Mouse (Mus musculus): ENCODE data around the gene Psmd2. TPM values are rescaled to one million over a fixed set of nuclear protein-coding genes. Genes with fewer than 3 reads are reported as not detected.

Psmd2 gene
- polyA plus RNA-seq, 1 experiment = 288 TPM

- Histone ChIP-seq H3K27ac (ENCODE audit: insufficient read depth, low read length) (no peak overlapping the region), H3K27me3 (ENCODE audit: control insufficient read depth, insufficient read depth, low read length, poor library complexity, severe bottlenecking) (no peaks in the 10 kb centered on the region), H3K4me1 (ENCODE audit: control insufficient read depth, insufficient read depth, low read length) (no peaks in the 10 kb centered on the region), H3K36me3 (ENCODE audit: control insufficient read depth, insufficient read depth, low read length, poor library complexity, severe bottlenecking) (peaks cover 73% of the 10 kb centered on the region), H3K4me3 (ENCODE audit: low read depth, low read length) (no peak overlapping the region), H3K9ac (ENCODE audit: low read depth, poor library complexity, severe bottlenecking) (no peak overlapping the region), H3K9me3 (replicated peaks; ENCODE audit: control insufficient read depth, insufficient read depth, low read length, poor library complexity, severe bottlenecking) (no peaks in the 10 kb centered on the region)
- TF ChIP-seq EP300 (IDR thresholded peaks at IDR 0.05; ENCODE audit: insufficient read depth, low read depth, low read length) = no peak
- TF ChIP-seq CTCF (IDR thresholded peaks at IDR 0.05; ENCODE audit: low read depth, low read length) = no peak
- no peak for TF ChIP-seq POLR2A (IDR thresholded peaks at IDR 0.05; ENCODE audit: insufficient read depth, low read length)
Observed at GRCm38 (mm10) chr16:20677380-20677779, 25.9 kb downstream of the Psmd2 start.

GRCm38 (mm10) chr16:20677974-20678675 lies 26.7 kb downstream of the Psmd2 start:
- H3K27ac ChIP-seq (ENCODE audit: insufficient read depth, low read length) = no peak overlapping the region
- no peaks in the 10 kb centered on the region for H3K4me1 ChIP-seq (ENCODE audit: control insufficient read depth, insufficient read depth, low read length)
- no peak overlapping the region for H3K4me3 ChIP-seq (ENCODE audit: low read depth, low read length)
- no peak overlapping the region for H3K9ac ChIP-seq (ENCODE audit: low read depth, poor library complexity, severe bottlenecking)
- H3K36me3 ChIP-seq (ENCODE audit: control insufficient read depth, insufficient read depth, low read length, poor library complexity, severe bottlenecking) = peaks cover 80% of the 10 kb centered on the region
- H3K9me3 ChIP-seq (replicated peaks; ENCODE audit: control insufficient read depth, insufficient read depth, low read length, poor library complexity, severe bottlenecking) = no peaks in the 10 kb centered on the region
- TF ChIP-seq CTCF (IDR thresholded peaks at IDR 0.05; ENCODE audit: low read depth, low read length) (no peak), EP300 (IDR thresholded peaks at IDR 0.05; ENCODE audit: insufficient read depth, low read depth, low read length) (no peak), POLR2A (IDR thresholded peaks at IDR 0.05; ENCODE audit: insufficient read depth, low read length) (no peak)
- H3K27me3 ChIP-seq (ENCODE audit: control insufficient read depth, insufficient read depth, low read length, poor library complexity, severe bottlenecking) = no peaks in the 10 kb centered on the region

DNA sequence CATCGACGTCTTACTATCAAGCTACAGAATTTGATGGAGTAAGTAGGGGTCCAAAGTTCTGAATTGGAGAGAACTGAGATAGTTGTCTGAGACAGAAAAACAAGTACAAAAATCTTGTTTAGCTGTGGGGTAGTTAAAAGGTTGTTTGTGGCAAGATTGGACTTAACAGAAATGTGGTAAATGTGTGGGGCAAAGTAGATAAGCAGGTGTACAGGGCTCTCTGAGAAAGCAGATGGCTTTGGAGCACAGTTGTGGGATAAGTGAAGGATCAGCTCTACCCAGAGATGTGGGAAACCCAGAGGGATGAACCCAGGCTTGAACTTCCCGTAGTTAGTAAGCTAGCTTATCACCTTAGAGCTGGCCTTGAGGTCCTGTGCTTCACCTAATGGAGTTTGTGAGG lies 39.3 kb downstream of the Psmd2 start:
- H3K4me3 ChIP-seq (ENCODE audit: low read depth, low read length) = no peak overlapping the region
- TF ChIP-seq EP300 (IDR thresholded peaks at IDR 0.05; ENCODE audit: insufficient read depth, low read depth, low read length) (no peak), POLR2A (IDR thresholded peaks at IDR 0.05; ENCODE audit: insufficient read depth, low read length) (no peak), CTCF (IDR thresholded peaks at IDR 0.05; ENCODE audit: low read depth, low read length) (no peak)
- no peak overlapping the region for H3K9ac ChIP-seq (ENCODE audit: low read depth, poor library complexity, severe bottlenecking)
- H3K27me3 ChIP-seq (ENCODE audit: control insufficient read depth, insufficient read depth, low read length, poor library complexity, severe bottlenecking) = no peaks in the 10 kb centered on the region
- H3K27ac ChIP-seq (ENCODE audit: insufficient read depth, low read length) = 0 out of 2 replicates have a peak overlapping the region, but pooled peaks have one; percentile 26
- peaks cover 50% of the 10 kb centered on the region for H3K36me3 ChIP-seq (ENCODE audit: control insufficient read depth, insufficient read depth, low read length, poor library complexity, severe bottlenecking)
- no peaks in the 10 kb centered on the region for H3K9me3 ChIP-seq (replicated peaks; ENCODE audit: control insufficient read depth, insufficient read depth, low read length, poor library complexity, severe bottlenecking)
- H3K4me1 ChIP-seq (ENCODE audit: control insufficient read depth, insufficient read depth, low read length) = peaks cover 3% of the 10 kb centered on the region

DNA sequence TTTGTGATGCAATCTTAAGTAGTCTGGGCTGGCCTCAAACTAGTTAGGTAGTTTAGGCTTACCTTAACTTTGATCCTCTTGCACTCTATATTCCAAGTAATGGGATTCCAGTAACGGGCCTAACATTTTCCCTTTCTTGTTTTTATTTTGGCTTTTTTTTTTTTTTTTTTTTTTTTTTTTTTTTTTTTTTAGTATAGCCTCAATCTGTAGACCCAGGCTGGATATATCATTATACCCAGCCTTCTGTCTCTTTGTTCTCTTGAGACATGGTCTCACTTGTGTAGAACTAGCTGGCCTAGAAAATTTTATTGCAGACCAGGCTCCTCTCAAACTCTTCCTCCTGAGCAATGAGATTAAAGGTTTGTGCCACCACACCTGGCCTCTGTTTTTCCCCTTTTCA lies 40.2 kb downstream of the Psmd2 start:
- Histone ChIP-seq H3K9me3 (replicated peaks; ENCODE audit: control insufficient read depth, insufficient read depth, low read length, poor library complexity, severe bottlenecking) (no peaks in the 10 kb centered on the region), H3K4me3 (ENCODE audit: low read depth, low read length) (no peak overlapping the region), H3K4me1 (ENCODE audit: control insufficient read depth, insufficient read depth, low read length) (peaks cover 3% of the 10 kb centered on the region), H3K27me3 (ENCODE audit: control insufficient read depth, insufficient read depth, low read length, poor library complexity, severe bottlenecking) (no peaks in the 10 kb centered on the region), H3K27ac (ENCODE audit: insufficient read depth, low read length) (peak overlapping the region; percentile 41), H3K9ac (ENCODE audit: low read depth, poor library complexity, severe bottlenecking) (no peak overlapping the region), H3K36me3 (ENCODE audit: control insufficient read depth, insufficient read depth, low read length, poor library complexity, severe bottlenecking) (peaks cover 43% of the 10 kb centered on the region)
- no peak for TF ChIP-seq CTCF (IDR thresholded peaks at IDR 0.05; ENCODE audit: low read depth, low read length)
- no peak for TF ChIP-seq EP300 (IDR thresholded peaks at IDR 0.05; ENCODE audit: insufficient read depth, low read depth, low read length)
- no peak for TF ChIP-seq POLR2A (IDR thresholded peaks at IDR 0.05; ENCODE audit: insufficient read depth, low read length)

GRCm38 (mm10) chr16:20692241-20692965 lies 41.0 kb downstream of the Psmd2 start:
- H3K27ac ChIP-seq (ENCODE audit: insufficient read depth, low read length) = peak overlapping the region; percentile 41; the same call in 1 of the 2 replicates
- TF ChIP-seq CTCF (IDR thresholded peaks at IDR 0.05; ENCODE audit: low read depth, low read length) (no peak), EP300 (IDR thresholded peaks at IDR 0.05; ENCODE audit: insufficient read depth, low read depth, low read length) (no peak), POLR2A (IDR thresholded peaks at IDR 0.05; ENCODE audit: insufficient read depth, low read length) (no peak)
- H3K27me3 ChIP-seq (ENCODE audit: control insufficient read depth, insufficient read depth, low read length, poor library complexity, severe bottlenecking) = no peaks in the 10 kb centered on the region
- H3K4me3 ChIP-seq (ENCODE audit: low read depth, low read length) = no peak overlapping the region
- H3K36me3 ChIP-seq (ENCODE audit: control insufficient read depth, insufficient read depth, low read length, poor library complexity, severe bottlenecking) = peaks cover 35% of the 10 kb centered on the region
- H3K9me3 ChIP-seq (replicated peaks; ENCODE audit: control insufficient read depth, insufficient read depth, low read length, poor library complexity, severe bottlenecking) = no peaks in the 10 kb centered on the region
- H3K9ac ChIP-seq (ENCODE audit: low read depth, poor library complexity, severe bottlenecking) = no peak overlapping the region
- H3K4me1 ChIP-seq (ENCODE audit: control insufficient read depth, insufficient read depth, low read length) = peaks cover 3% of the 10 kb centered on the region

Measured in ES-Bruce4 (cell line).